Mouse (Mus musculus): Measurements from ENCODE around the gene Pck2. TPM values are rescaled to one million over a fixed set of nuclear protein-coding genes. Genes with fewer than 3 reads are reported as not detected.

Gene Pck2
- 17.8 and 25.7 TPM in 2 replicates for polyA plus RNA-seq (2012; rRNA removed)

DNA sequence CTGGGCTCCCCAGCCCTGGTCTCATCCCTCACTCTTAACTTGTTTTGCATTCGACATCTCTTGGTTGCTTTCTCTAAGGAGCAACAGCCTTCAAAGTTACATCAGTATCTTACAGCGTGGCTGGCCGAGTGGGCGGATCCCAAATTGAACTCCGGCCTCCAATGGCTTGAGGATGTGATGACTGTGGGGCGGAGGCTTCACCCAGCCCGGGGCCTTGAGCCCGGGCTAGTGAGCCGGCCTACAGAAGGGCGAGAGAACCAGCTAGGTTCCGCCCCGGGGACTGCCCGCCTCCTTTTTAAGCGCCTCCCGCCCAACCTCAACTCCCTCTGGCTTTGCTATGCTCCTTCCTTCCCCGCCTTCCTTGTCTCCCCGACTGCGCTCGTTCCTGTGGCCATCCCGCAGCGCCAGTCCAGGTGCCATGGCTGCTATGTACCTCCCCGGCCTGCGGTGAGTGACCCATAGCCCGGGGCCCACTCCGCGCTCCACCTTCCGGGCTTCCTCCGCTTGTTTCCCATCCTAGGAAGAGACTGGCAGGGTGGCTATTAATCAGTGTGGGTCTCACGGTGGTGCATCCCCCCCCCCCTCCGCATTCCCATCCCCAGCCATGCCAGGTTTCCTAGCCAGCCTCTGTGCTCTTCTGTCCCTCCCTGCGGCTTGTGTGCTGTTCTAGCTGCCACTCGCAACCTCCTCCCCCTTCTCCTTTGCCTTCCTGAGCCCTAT is at the start of gene Pck2:
Gene Pck2 (plus strand): TSS at position 200 of the 720 bp plus-strand sequence.

GRCm38 (mm10) chr14:55490361-55491201 is 49.5 kb upstream of the Pck2 start, which contains the start of gene Carmil3:
Gene Carmil3, plus strand, starts transcription at chr14:55490651.

DNA sequence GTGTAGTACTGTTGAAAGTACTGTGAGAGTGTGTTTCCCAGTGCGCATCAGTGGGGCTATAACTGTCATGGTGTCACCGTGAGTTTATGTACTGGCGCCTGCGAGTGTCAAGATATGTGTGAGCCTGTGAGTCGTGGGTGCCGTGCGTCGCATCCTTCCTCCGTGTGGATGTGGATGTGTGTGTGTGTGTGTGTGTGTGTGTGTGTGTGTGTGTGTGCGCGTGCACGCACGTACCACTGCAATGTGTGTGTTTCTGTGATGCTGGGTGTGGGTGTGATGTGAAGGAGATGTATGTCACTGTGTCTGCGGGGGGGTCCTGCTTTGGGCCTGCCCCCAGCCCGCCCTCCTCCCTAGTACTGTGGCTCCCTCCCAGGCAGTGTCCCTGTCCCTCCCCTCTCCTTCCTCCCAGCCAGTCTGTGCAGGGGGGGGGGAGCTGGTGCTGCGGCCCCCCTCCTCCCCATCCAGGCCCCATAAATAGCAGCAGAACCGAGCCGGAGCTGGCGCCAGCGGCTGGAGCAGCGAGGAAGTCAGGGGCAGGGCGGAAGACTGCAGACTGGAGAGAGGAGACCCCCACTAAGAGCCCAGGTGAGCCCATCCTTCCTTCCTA is 29.8 kb upstream of the Pck2 start, which contains the start of gene Cpne6:
Gene Cpne6 (plus strand): TSS at position 321 of the 607 bp plus-strand sequence.

DNA sequence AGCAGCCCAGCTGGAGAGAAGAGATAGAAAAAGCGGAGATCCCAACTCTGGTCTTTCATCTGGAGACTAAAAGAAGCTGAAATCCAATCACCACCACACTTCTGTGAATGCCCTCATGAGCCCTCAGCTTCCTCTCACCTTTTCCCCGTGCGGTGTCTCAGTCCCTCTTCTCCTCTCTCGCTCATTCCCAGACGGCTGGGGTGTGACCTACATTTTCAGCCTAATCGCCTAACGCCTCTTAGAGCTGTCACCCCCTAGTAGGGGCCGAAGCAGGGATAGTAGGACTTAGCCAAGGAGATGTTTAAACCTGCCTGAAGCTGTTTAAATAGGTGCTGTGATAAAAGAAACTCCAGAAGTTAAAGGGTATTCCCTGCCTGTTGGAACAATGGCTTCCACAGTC is 15.3 kb upstream of the Pck2 start, which contains the start of gene Nrl:
Gene Nrl (minus strand): TSS at position 197 of the 400 bp plus-strand sequence.

GRCm38 (mm10) chr14:55559799-55560201 is 19.7 kb downstream of the Pck2 start, which contains the start of gene Dcaf11:
Gene Dcaf11, plus strand, starts transcription at chr14:55560006.

GRCm38 (mm10) chr14:55560202-55561073 is 20.4 kb downstream of the Pck2 start, which contains the start of gene A730061H03Rik:
Gene A730061H03Rik, minus strand, starts transcription at chr14:55560406.

GRCm38 (mm10) chr14:55575302-55575701 is 35.2 kb downstream of the Pck2 start, which contains the start of gene Fitm1:
Gene Fitm1, plus strand, starts transcription at chr14:55575617.

DNA sequence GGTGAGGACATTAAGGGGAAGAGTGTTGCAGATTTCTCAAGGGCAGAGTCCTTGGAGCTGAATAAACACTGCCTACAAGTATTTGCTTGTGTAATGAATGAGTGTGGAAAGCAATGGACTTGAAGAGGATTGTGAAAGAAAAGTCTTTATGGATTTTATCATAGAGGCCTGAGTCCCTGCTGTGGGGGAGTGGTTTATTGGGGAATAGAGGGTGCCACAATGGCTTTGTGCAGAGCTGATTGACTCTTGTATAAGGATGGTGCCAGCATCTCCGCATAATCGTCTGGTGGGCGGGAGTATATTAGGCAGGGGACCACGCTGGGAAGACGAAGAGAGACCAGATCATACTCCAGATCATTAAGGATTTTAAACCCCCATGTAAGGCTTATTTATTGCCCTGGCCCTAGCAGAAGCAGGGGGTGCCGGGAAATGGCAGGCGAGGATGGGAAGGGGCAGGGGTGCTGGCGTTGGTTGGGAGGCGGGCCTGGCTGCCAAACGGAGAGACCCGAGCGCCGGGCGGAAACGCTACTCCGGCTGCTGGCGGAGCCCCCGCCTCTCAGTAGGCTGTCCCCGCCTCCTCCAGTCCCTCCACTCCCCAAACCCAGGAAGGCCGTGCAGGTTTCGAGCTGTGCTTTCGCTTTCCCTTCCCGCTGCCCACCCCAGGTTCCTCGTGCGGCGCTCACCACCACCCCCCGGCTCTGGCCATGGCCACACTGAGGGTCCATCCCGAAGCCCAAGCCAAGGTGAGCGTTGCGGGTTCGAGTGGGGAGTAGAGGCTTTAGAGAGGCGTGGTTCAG is 38.0 kb downstream of the Pck2 start, which contains the start of gene Psme1:
Gene Psme1 (plus strand): TSS at position 253 of the 797 bp plus-strand sequence.

DNA sequence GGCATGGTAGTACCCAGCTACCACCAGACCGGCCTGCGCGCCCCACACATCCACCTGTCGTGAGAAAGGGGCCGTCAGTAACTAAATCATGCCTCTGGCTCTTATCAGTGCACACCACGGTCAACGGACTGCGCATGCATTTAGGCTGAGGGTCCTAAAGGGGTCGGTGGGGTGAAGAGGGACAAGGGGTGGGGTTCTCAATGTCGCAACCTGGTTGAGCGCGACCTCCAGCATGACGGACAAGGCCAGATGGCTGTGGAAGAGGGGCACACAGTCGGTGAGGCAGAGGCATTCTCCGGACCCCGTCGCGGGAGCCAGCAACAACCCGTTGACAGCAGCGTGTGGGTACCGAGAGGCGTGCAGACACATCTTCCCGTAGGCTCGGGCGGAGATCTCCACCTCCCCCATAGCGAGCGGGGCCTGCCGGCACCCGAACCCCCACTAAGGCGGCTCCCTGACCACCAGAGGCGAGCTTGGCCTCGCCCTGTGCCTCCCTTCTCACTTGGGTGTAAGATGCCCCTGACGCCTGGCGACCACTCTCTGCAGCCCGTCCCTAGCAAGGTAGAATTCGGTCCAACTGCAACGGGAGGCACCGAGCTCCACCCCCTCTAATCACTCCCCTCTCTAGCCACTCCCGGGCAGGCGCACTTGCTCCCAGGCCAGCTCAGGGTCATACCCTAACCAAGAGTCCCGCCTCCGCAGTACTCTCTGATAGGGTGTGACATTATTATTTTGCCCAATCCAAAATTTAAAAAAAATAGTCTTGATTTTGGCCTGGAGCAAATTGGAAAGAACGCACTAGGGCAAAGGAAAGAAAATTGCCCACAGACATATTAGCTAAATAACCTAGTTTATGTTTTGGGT is 44.9 kb downstream of the Pck2 start, which contains the start of gene Emc9:
Gene Emc9 (minus strand): TSS at position 601 of the 864 bp plus-strand sequence.

DNA sequence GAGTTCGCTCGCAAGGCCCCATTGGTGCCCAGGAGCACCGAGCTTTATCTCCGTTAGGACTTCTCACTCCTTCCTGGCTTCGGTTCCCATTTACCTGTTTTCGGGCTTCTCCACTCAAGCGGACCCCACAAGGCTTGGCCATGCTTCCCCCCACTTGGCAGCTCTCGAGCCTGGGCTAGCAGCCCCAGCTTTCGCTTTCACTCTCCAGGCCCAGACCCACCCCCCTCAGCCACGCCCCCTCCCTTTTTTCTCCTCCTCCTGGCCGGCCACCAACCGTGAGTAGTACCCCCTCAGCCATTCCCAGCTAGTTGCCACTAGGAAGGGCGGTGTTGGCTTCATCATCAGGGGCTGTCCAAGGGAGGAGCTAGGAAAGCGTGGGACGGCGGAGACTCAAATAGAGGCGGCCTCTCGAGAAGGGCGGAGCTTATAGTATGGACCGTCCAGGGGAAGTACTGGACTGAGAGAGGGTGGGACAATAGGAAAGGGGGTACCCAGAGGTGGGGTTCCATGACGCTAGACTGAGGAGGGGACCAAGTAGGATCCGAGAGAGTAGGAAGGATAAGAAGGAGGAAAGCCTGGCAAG is 50.8 kb downstream of the Pck2 start, which contains the start of gene Psme2:
Gene Psme2 (minus strand): TSS at position 366 of the 583 bp plus-strand sequence.

DNA sequence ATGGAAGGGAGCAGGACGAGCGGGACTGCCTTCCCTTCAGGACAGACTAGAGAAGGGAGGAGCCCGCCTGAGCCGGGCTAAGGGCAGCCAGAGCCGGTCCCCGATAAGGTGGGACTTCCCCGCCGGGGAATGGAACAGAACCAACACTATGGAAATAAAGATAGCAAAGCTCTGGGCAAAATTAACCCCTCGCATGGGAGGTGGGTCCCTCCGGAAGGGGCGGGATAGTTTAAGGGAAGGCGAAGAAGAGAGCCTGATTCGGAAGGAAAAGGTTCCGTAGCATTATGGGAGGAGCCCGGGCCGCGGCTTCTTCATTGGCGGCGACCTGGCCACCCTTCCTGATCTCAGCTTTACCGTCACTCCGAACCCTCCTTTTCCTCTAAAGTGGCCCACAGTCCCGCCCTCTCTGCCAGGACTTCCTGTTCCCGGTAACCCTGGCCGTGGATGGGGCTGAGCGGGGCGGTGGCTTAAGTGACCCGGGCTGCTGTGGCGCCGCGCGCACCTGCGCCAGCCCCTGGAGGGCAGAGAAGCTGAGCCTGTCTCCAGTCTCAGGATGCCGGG is 51.3 kb downstream of the Pck2 start, which contains the start of gene Rnf31:
Gene Rnf31 (plus strand): TSS at position 378 of the 561 bp plus-strand sequence.

Other genes with a start within 250 kb of the Pck2 start
- 48.2 and 49.4 TPM in 2 replicates for gene Dhrs4, start 61.5 kb upstream of the Pck2 start, polyA plus RNA-seq (2012; rRNA removed)
- 55.6 and 61.7 TPM in 2 replicates for gene Carmil3, start 49.6 kb upstream of the Pck2 start, polyA plus RNA-seq (2012; rRNA removed)
- 0.79 and 1.2 TPM in 2 replicates for gene Cpne6, start 29.8 kb upstream of the Pck2 start, polyA plus RNA-seq (2012; rRNA removed)
- 0.09 and 0.11 TPM in 2 replicates for gene Nrl, start 15.3 kb upstream of the Pck2 start, polyA plus RNA-seq (2012; rRNA removed)
- 63.0 and 75.5 TPM in 2 replicates for gene Dcaf11, start 19.7 kb downstream of the Pck2 start, polyA plus RNA-seq (2012; rRNA removed)
- 0.18 and 0.30 TPM in 2 replicates for gene A730061H03Rik, start 20.1 kb downstream of the Pck2 start, polyA plus RNA-seq (2012; rRNA removed)
- gene Fitm1, start 35.4 kb downstream of the Pck2 start, polyA plus RNA-seq (2012; rRNA removed), result 1.3 and 8.1 TPM in 2 replicates
- gene Psme1, start 37.9 kb downstream of the Pck2 start, polyA plus RNA-seq (2012; rRNA removed), result 75.5 and 136 TPM in 2 replicates
- 7.7 TPM in 2 replicates for gene Emc9, start 45.0 kb downstream of the Pck2 start, polyA plus RNA-seq (2012; rRNA removed)
- gene Psme2, start 50.8 kb downstream of the Pck2 start, polyA plus RNA-seq (2012; rRNA removed), result 72.7 and 98.9 TPM in 2 replicates
- 22.3 and 22.4 TPM in 2 replicates for gene Rnf31, start 51.4 kb downstream of the Pck2 start, polyA plus RNA-seq (2012; rRNA removed)
- 19.0 and 20.1 TPM in 2 replicates for gene Irf9, start 63.3 kb downstream of the Pck2 start, polyA plus RNA-seq (2012; rRNA removed)
- 17.0 and 19.2 TPM in 2 replicates for gene Rec8, start 77.8 kb downstream of the Pck2 start, polyA plus RNA-seq (2012; rRNA removed)
- gene Ipo4, start 95.7 kb downstream of the Pck2 start, polyA plus RNA-seq (2012; rRNA removed), result 119 and 120 TPM in 2 replicates
- gene Gm49378, start 97.6 kb downstream of the Pck2 start, polyA plus RNA-seq (2012; rRNA removed), result 3.4 and 4.1 TPM in 2 replicates
- 52.0 and 59.3 TPM in 2 replicates for gene Tm9sf1, start 103.5 kb downstream of the Pck2 start, polyA plus RNA-seq (2012; rRNA removed)
- gene Tssk4, start 109.9 kb downstream of the Pck2 start, polyA plus RNA-seq (2012; rRNA removed), result 2.4 TPM in 2 replicates
- gene Mdp1, start 120.2 kb downstream of the Pck2 start, polyA plus RNA-seq (2012; rRNA removed), result 54.9 and 66.5 TPM in 2 replicates
- 40.5 and 45.5 TPM in 2 replicates for gene Gmpr2, start 131.7 kb downstream of the Pck2 start, polyA plus RNA-seq (2012; rRNA removed)
- 438 and 468 TPM in 2 replicates for gene Nedd8, start 131.9 kb downstream of the Pck2 start, polyA plus RNA-seq (2012; rRNA removed)
- 48.1 and 69.4 TPM in 2 replicates for gene Tinf2, start 141.6 kb downstream of the Pck2 start, polyA plus RNA-seq (2012; rRNA removed)
- 0.82 and 0.91 TPM in 2 replicates for gene Tgm1, start 173.7 kb downstream of the Pck2 start, polyA plus RNA-seq (2012; rRNA removed)
- 27.0 and 29.8 TPM in 2 replicates for gene Rabggta, start 182.0 kb downstream of the Pck2 start, polyA plus RNA-seq (2012; rRNA removed)
- gene Dhrs1, start 205.4 kb downstream of the Pck2 start, polyA plus RNA-seq (2012; rRNA removed), result 64.8 and 70.9 TPM in 2 replicates
- gene Nop9, start 205.4 kb downstream of the Pck2 start, polyA plus RNA-seq (2012; rRNA removed), result 24.1 and 26.2 TPM in 2 replicates
- gene Cideb, start 218.2 kb downstream of the Pck2 start, polyA plus RNA-seq (2012; rRNA removed), result 1.9 and 2.2 TPM in 2 replicates
- 0.31 and 0.32 TPM in 2 replicates for gene Ltb4r2, start 221.2 kb downstream of the Pck2 start, polyA plus RNA-seq (2012; rRNA removed)
- 0.43 and 0.58 TPM in 2 replicates for gene Ltb4r1, start 225.7 kb downstream of the Pck2 start, polyA plus RNA-seq (2012; rRNA removed)
- 3.7 and 15.6 TPM in 2 replicates for gene Adcy4, start 243.8 kb downstream of the Pck2 start, polyA plus RNA-seq (2012; rRNA removed)
- 7.1 and 18.8 TPM in 2 replicates for gene Ripk3, start 248.6 kb downstream of the Pck2 start, polyA plus RNA-seq (2012; rRNA removed)